Mouse (Mus musculus) splenic B cell, adult 2 months (primary cell): ENCODE measurements around the gene Cmpk1.
"Not testable (repeated sequence)": the region's sequence is repeated elsewhere in the genome, so short reads cannot be mapped to it uniquely, and the experiment has no call there.

Experiments used
- DNase-seq: peaks from one replicate; pipeline ENCODE4 v3.0.0-alpha.2; 2011; ENCODE audit warnings: low read depth, low spot score
- H3K27me3 ChIP-seq: 2 replicates; pipeline ENCODE4 v1.6.1; 2012; ENCODE audit warnings: mild to moderate bottlenecking, low read length, moderate library complexity, mixed read lengths; ENCODE audit not compliant: control insufficient read depth, poor library complexity, insufficient read depth, severe bottlenecking
- H3K36me3 ChIP-seq: 2 replicates; pipeline ENCODE4 v1.6.1; 2012; ENCODE audit warnings: mild to moderate bottlenecking, low read length, moderate library complexity, mixed read lengths; ENCODE audit not compliant: control insufficient read depth, poor library complexity, insufficient read depth, severe bottlenecking

Cmpk1 gene

DNA sequence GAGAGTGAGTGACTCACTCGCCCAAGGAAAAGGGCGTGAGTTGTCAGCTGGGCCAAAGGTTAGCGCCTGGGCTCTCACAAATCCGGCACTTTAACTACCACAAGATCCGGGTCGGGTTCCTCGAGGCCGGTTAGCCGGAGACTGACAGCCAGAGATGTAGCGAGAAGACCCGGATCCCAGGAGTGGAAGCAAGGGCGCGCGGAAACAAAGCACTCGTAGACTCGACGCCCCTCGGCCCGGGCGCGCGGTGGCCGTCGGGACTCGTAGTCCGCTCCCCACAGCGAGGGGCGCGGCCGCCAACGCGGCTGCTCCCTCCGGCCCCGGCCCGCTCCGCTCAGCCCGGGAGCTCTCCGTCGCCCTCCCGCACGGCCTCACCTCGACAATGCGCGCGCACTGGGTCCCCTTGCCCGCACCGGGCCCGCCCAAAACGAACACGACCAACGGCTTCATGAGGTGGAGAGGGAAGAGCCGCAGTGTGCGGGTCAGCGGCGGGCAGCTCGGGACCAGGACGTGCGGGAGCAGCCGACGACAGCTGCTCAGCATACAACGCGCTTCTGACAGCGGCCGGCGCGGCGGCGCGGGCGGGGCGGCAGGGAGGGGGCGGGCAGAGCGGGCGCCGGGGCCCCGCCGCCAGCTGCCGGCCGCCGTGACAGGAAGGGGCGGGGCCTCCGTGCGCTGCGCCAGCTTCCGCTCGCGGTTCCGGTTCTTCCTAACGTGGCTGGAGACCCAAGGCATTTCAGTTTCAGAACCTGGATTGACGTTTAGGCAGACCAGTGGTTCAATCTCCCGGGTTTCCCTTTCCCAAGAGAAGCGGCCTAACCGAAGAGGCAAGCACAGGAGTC is at the start of gene Cmpk1:
Gene Cmpk1, minus strand, starts transcription at position 651 of the 842 bp plus-strand sequence.
- no peaks in the 10 kb centered on the region for H3K36me3 ChIP-seq
- no peaks in the 10 kb centered on the region for H3K27me3 ChIP-seq
- peak; percentile 87 for DNase-seq

DNA sequence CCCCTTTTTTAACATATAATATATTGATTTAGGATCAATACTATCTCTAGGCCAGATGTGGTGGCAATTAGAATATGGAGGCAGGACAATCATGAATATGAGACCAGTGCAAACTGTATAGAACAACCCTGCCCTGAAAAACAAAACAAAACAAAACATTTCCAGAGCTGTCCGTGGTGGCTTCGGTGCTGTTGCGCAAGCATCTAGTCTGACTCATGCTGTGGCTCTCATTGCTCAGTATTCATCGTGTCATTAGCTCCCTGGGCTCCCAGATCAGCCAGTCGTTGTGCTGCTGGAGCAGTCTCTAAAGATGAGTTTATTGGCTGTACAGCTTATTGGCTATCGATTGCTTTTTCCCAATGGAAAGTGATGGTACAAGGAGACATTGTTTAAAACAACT is 48.0 kb upstream of the Cmpk1 start:
- DNase-seq, result no peak

DNA sequence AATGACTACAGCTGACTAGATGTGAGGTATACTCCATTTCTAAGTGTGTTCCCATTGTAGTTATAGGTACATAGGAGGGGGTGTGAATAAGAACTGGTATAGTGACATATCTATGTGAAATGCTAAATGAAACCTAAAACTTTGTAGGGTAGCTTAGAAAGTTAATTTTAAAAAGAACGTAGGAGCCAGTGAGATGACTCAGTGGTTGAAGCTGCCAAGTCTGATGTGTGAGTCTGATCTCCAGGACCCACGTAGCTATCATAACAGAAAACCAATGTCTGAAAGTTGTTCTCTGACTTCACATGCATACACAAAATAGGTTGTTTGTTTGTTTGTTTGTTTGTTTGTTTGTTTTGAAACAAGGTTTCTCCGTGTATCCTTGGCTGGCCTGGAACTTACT is 33.0 kb upstream of the Cmpk1 start:
- DNase-seq, result no peak
- Histone ChIP-seq H3K36me3 (no peaks in the 10 kb centered on the region), H3K27me3 (no peaks in the 10 kb centered on the region)

More for the DNA sequence above, 48.0 kb upstream of the Cmpk1 start:
- Histone ChIP-seq H3K27me3 (no peaks in the 10 kb centered on the region), H3K36me3 (no peaks in the 10 kb centered on the region)

DNA sequence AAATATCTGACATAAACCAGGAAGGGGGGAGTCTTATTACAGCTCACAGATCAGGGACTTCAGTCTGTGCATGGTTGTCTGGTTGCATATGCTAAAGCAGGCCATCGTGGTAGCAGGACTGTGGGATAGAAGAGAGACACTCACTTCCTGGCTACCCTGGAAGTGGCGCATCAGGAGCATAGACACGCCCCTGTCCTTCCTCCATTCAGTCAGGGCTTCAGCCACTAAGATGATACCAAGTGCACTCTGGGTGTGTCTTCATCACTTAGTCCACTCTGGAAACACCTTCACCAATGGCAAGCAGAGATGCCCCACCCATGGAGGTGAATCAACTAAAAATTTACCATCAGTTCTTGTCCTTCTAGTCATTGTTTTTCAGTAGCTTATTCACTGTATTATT is 27.2 kb upstream of the Cmpk1 start:
- DNase-seq, result no peak
- Histone ChIP-seq H3K27me3 (no peaks in the 10 kb centered on the region), H3K36me3 (no peaks in the 10 kb centered on the region)

DNA sequence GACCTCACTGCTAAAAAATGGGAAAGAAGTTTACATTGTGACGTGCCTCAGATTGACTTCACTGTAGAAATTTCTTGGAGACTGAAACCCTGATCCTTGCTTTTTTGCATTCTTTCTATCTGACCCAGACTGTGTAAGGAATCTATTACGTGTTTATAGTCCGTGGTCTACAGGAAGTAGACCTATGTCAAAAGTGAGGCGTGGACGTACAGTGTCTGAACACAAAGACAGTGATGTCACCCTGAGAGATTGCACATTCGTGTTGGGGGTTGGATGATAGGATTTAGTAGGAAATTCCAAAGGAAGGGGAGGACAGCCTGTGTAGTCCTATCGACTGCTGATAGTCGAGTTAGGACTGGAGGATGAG is 13.4 kb upstream of the Cmpk1 start:
- Histone ChIP-seq H3K36me3 (no peaks in the 10 kb centered on the region), H3K27me3 (no peaks in the 10 kb centered on the region)
- no peak for DNase-seq

DNA sequence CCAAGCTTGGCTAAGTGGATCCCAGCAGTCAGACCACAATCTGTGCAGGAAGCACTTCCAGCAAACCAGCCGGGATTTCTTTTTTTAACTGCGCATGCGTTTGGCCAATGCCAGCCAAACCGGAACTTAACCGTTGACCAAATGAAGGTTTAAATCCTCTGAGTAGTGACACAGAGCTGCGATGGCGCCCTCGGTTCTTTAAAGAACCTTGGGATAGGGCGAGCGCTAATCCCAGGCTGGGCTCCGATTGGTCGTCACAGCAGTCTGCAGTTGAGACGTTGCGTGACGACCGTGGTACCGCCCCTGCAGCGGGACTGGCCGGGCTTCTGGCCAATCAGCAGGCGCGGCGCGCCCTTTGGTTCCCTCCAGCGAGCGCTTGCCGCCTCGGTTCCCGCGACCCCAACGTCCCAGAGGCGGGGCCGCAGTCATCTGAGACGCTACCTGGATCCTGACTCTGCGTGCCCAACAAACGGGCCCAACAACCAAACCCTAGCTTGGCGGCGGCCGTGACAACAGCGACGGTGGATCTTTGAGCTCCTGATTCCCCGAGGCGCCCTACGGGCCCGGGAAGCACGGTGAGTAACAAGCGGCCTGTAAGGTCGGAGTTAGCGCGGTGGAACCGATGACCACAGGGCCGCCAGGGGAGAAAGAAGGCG is 12.9 kb upstream of the Cmpk1 start, which contains the start of gene Stil:
Gene Stil, plus strand, starts transcription at position 387 of the 656 bp plus-strand sequence.
- DNase-seq, result peak; percentile 96
- no peaks in the 10 kb centered on the region for H3K36me3 ChIP-seq
- no peaks in the 10 kb centered on the region for H3K27me3 ChIP-seq

DNA sequence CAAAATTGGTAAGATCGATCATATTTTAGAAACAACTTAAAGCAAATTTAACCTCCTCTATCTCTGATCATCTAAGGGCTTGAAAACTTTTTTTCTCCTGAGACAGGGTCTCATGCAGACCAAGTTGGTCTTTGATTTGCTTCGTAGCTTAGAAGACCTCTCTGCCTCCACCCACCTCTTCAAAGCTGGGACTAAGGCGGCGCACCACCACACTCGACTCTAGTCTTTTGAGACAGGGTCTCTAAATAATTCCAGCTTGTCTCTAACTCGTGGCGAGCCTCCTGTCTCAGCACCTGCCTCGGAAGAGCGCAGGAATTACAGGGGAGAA is 12.4 kb upstream of the Cmpk1 start:
- Histone ChIP-seq H3K27me3 (no peaks in the 10 kb centered on the region), H3K36me3 (no peaks in the 10 kb centered on the region)
- no peak for DNase-seq

DNA sequence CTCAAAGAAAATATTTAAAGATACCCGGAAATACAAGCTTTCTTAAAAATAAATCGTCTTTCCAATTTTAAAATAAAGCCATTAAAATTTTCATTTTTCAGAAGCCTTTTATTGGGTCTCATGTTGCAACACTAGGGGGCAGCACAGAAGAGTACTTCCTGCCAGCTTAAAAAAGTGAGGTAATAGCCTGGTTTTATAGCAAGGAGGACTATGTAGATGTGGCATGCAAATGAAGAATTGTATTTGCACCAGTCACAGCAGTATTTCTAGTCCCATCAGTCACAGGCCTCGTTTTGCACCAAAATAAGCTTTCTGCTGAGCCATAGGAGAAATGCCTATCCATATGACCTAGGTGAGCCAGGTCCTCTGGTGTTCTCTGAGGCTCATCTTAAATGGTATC is 10.0 kb upstream of the Cmpk1 start:
- peak; percentile 77 for DNase-seq
- H3K27me3 ChIP-seq, result no peaks in the 10 kb centered on the region
- H3K36me3 ChIP-seq, result no peaks in the 10 kb centered on the region

DNA sequence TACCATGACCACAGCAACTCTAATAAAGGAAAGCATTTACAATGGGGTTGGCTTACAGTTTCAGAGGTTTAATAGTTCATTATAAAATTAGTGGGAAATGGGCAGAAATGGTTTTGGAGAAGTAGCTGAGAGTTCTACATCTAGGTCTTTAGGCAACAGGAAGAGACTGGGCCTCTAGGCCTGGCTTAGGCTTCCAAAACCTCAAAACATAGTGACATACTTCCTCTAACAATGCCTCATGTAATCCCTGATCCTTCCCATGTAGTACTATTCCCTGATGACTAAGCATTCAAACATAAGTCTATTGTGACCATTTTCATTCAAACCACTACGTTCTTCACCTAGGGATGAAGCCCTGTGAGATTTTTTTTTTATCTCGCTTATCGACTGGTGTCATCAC is 7.2 kb upstream of the Cmpk1 start:
- Histone ChIP-seq H3K36me3 (no peaks in the 10 kb centered on the region), H3K27me3 (no peaks in the 10 kb centered on the region)
- DNase-seq, result no peak

DNA sequence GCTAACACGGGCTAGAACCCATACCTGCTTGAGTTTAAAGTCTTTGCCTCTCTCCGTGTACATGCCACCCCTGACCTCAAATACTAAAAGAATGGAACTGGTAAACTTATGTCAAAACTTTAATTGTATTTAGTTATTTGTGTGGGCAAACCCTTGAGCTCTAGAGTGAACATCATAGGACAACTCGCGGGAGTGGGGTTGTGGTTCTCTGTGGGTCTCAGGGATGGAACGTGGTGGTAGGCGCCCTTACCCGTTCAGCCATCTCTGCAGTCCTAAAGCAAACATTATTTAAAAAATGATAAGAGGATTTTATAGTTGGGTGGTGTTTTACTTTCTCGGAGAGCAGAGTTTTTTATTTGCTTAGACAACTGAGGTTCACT is 840 bp downstream of the Cmpk1 start:
- H3K36me3 ChIP-seq, result no peaks in the 10 kb centered on the region
- DNase-seq, result no peak
- H3K27me3 ChIP-seq, result no peaks in the 10 kb centered on the region

DNA sequence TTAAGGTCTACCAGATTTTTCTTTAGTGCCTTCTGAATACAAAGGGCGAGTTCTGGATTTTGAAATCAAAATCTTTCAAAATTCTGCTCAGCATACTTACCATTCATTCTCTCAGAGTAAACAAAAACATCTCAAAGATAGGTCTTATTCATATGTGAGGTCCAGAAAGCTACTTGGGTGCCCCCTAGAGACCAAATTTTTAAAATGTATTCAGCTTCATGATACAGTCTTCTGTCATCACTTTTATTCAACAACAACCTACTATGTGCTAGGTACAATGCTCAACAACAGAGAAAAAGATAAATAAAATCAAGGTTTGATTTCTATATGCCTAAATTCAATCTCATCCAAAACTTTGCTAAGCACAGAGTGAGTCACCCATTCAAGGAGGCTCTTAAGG is 4.0 kb downstream of the Cmpk1 start:
- peak; percentile 68 for DNase-seq
- Histone ChIP-seq H3K27me3 (no peaks in the 10 kb centered on the region), H3K36me3 (no peaks in the 10 kb centered on the region)

DNA sequence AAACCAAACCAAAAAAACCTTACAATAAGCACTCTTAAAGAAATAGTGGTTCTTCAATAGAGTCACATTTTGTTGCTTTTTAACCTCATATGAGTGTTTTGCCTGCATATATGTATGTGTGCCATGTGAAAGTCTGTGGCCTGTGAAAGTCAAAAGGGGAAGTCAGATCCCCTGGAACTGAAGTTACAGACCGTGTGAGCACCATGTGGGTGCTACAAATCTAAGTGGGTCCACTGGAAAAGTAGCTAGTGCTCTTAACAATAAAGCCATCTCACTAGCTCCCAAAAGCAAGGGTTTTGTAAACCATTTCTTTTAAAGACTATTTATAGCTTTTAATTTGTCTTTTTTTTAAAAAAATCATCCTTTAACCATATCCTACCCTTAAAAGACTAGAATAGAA is 4.4 kb downstream of the Cmpk1 start:
- Histone ChIP-seq H3K36me3 (no peaks in the 10 kb centered on the region), H3K27me3 (no peaks in the 10 kb centered on the region)
- peak; percentile 63 for DNase-seq

DNA sequence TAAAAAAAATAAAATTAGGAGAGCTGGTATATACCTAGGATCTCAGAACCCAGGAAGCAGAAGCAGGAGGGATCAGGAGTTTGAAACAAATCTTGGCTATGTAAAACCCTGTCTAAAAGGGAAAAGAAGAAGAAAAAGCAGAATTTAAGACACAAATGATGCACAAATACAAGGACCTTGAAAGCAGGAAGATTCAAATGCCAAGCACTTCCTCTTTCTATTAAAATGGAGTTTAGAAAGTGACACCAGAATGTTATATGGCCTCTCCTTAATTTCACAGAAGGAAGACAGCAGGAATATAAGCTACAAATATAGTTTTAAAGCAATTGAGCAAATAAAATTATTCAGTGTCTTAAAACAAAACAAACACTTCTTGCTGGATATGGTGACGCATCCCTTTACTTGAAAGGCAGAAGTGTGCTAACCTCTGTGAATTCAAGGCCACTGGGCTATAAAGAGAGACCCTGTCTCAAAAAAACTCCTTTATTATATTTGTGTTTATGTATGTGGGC is 13.8 kb downstream of the Cmpk1 start:
- H3K36me3 ChIP-seq, result no peaks in the 10 kb centered on the region
- no peaks in the 10 kb centered on the region for H3K27me3 ChIP-seq
- DNase-seq, result peak; percentile 39

DNA sequence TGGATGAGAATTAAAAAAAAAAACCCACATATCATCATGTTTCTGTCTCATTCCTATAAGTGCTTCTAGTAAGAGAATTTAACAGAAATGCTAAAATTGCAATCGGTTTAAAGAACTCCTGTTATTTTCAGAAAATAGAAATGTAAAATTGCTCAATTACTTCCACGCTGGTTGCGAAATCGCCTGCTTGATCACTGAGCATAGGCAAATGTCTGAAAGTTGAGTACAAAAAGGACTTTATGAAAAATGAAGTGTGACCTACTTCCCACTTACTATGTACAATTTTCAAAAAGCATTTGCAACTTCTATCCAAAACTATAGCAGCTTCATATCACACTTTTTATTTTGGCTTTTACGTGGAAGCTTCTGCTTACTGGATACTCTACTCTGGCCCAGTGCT is 16.3 kb downstream of the Cmpk1 start:
- no peaks in the 10 kb centered on the region for H3K36me3 ChIP-seq
- no peaks in the 10 kb centered on the region for H3K27me3 ChIP-seq
- DNase-seq, result no peak

DNA sequence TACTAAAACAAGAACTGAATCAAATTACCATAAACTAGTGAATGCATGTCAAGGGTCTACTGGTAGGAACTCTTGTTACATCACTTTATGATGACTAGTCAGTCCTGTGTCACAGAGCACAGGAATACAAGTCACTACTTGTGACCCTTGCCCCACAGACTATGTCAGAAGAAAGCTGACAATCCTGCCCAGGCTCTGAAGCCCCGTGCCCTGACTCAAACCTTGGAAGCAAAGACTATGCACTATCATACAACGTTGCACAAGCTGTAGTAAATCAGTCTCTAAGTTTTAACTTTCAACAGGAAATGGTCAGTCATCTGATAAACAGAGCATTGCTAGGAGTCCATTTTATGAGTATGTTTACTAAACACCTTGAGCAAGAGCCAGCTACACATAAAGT is 26.2 kb downstream of the Cmpk1 start:
- H3K27me3 ChIP-seq, DNase-seq: not testable (repeated sequence)

More for the DNA sequence above, 26.2 kb downstream of the Cmpk1 start:
- H3K36me3 ChIP-seq, result not testable (repeated sequence)
